Mouse (Mus musculus): Measurements from ENCODE around the gene Rpl41.

DNA sequence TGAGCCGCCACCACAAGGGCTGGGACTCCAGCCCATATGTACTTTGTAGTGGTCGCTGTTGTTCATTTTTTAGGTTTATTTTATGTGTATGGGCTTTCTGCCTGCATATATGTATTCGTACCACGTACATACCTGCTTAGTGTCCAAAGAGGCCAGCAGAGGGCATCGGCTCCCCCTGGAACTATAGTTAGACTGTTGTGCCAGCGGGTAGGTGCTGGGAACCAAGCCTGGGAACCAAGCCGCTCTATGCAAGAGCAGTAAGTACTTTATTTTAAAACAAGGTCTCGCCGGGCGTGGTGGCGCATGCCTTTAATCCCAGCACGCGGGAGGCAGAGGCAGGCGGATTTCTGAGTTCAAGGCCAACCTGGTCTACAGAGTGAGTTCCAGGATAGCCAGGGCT is 43.1 kb downstream of the Rpl41 start:
- no peak for TF ChIP-seq CTCF (IDR thresholded peaks at IDR 0.05; ENCODE audit: extremely low read depth, insufficient read depth, insufficient read length, insufficient replicate concordance)
- TF ChIP-seq POLR2A (IDR thresholded peaks at IDR 0.05; ENCODE audit: low read depth, low read length), result no peak

All from spleen, adult 2 months (tissue).